ENCODE assay signal across 11 mouse cellular contexts in genomic region chr13:108151782-108152181, GRCm38 (mm10). TPM values are rescaled to one million over a fixed set of nuclear protein-coding genes. Genes with fewer than 3 reads are reported as not detected.
DNase-seq lines count a peak whose midpoint lies in the region; ATAC-seq and TF ChIP-seq lines count a peak whose summit lies in the region.
"Had no signal": no experiment of that assay in that cellular context is flagged by ENCODE, and none has a peak within 500 bp of the region (broad histone marks: within the 10 kb centered on the region; RNA-seq: fewer than 3 reads in every experiment).

No protein-coding gene starts in this region.

- no peaks in the 10 kb centered on the region for H3K4me1 ChIP-seq in intestine, postnatal 0 days (replicated peaks; ENCODE audit: control insufficient read depth, insufficient read depth, low read length)
- no peaks in the 10 kb centered on the region for H3K4me1 ChIP-seq in intestine, embryonic 16.5 days (ENCODE audit: control insufficient read depth, insufficient read depth, low read length)
- no peaks in the 10 kb centered on the region for H3K4me1 ChIP-seq in MEL (ENCODE audit: control insufficient read depth in 1 of 2, insufficient read depth in 2 of 2, low read length in 2 of 2)
- H3K4me1 ChIP-seq: embryonic facial prominence, embryonic 12.5 days; hindbrain, embryonic 15.5 days had no signal

- TF ChIP-seq RAD21 in MEL (IDR thresholded peaks at IDR 0.05; ENCODE audit: low read depth, low read length) = peak; percentile 85

- no peak for TF ChIP-seq POLR2A in MEL (IDR thresholded peaks at IDR 0.05; ENCODE audit: control insufficient read depth in 1 of 2, insufficient read depth in 1 of 2, low read depth in 1 of 2, low read length in 2 of 2, poor library complexity in 1 of 2)

- H3K27me3 ChIP-seq in intestine, postnatal 0 days (replicated peaks; ENCODE audit: control insufficient read depth, insufficient read depth, low read length) = no peaks in the 10 kb centered on the region
- no peaks in the 10 kb centered on the region for H3K27me3 ChIP-seq in intestine, embryonic 16.5 days (replicated peaks; ENCODE audit: control insufficient read depth, insufficient read depth, low read length)
- no peaks in the 10 kb centered on the region for H3K27me3 ChIP-seq in MEL (ENCODE audit: control insufficient read depth in 1 of 2, insufficient read depth in 2 of 2, low read length in 2 of 2)
- H3K27me3 ChIP-seq: embryonic facial prominence, embryonic 12.5 days; hindbrain, embryonic 15.5 days; lung, embryonic 15.5 days had no signal

- peaks cover 30% of the 10 kb centered on the region for H3K79me2 ChIP-seq in MEL (ENCODE audit: control insufficient read depth, insufficient read depth, low read length, poor library complexity)

- no peak overlapping the region for H3K9ac ChIP-seq in intestine, postnatal 0 days (ENCODE audit: low read depth, low read length)
- no peak overlapping the region for H3K9ac ChIP-seq in intestine, embryonic 16.5 days (ENCODE audit: low read depth, low read length)
- no peak overlapping the region for H3K9ac ChIP-seq in MEL (ENCODE audit: control insufficient read depth, low read depth, low read length, poor library complexity, severe bottlenecking)
- H3K9ac ChIP-seq: embryonic facial prominence, embryonic 12.5 days; hindbrain, embryonic 15.5 days; lung, embryonic 15.5 days had no signal

- no peak overlapping the region for H3K4me2 ChIP-seq in intestine, postnatal 0 days (replicated peaks; ENCODE audit: low read depth)
- no peak overlapping the region for H3K4me2 ChIP-seq in intestine, embryonic 16.5 days (ENCODE audit: low read depth, low read length)
- H3K4me2 ChIP-seq: embryonic facial prominence, embryonic 12.5 days; hindbrain, embryonic 15.5 days; lung, embryonic 15.5 days had no signal

- TF ChIP-seq EP300 in MEL (IDR thresholded peaks at IDR 0.05; ENCODE audit: low read depth in 1 of 2, low read length in 2 of 2) = no peak

- TF ChIP-seq CTCF in intestine, postnatal 0 days (IDR thresholded peaks at IDR 0.05; ENCODE audit: low read depth) = peak; percentile 80
- peak; percentile 67 to 94 (median 90) for TF ChIP-seq CTCF in MEL (IDR thresholded peaks at IDR 0.05 in 2 of 3, conservative IDR thresholded peaks at IDR 0.05 in 1 of 3; ENCODE audit: control insufficient read depth in 1 of 3, insufficient read depth in 1 of 3, low read depth in 2 of 3, low read length in 3 of 3, poor library complexity in 1 of 3, severe bottlenecking in 1 of 3)

- no peaks in the 10 kb centered on the region for H3K9me3 ChIP-seq in intestine, postnatal 0 days (ENCODE audit: control insufficient read depth)
- H3K9me3 ChIP-seq in intestine, embryonic 16.5 days (ENCODE audit: control insufficient read depth, low read length) = no peaks in the 10 kb centered on the region
- H3K9me3 ChIP-seq in MEL (replicated peaks; ENCODE audit: insufficient read depth, low read length) = no peaks in the 10 kb centered on the region
- H3K9me3 ChIP-seq: embryonic facial prominence, embryonic 12.5 days; hindbrain, embryonic 15.5 days; lung, embryonic 15.5 days had no signal

- H3K27ac ChIP-seq in intestine, postnatal 0 days (ENCODE audit: low read depth, low read length) = no peak overlapping the region
- no peak overlapping the region for H3K27ac ChIP-seq in intestine, embryonic 16.5 days (ENCODE audit: low read length)
- H3K27ac ChIP-seq in MEL (ENCODE audit: control insufficient read depth, low read depth, low read length) = no peak overlapping the region
- H3K27ac ChIP-seq: embryonic facial prominence, embryonic 12.5 days; hindbrain, embryonic 15.5 days; lung, embryonic 15.5 days had no signal

- no peak overlapping the region for H3K4me3 ChIP-seq in intestine, postnatal 0 days (ENCODE audit: low read depth, low read length)
- H3K4me3 ChIP-seq in intestine, embryonic 16.5 days (ENCODE audit: low read length) = no peak overlapping the region
- no peak overlapping the region for H3K4me3 ChIP-seq in MEL (ENCODE audit: control insufficient read depth in 1 of 2, insufficient read depth in 1 of 2, low read depth in 2 of 2, low read length in 2 of 2)
- H3K4me3 ChIP-seq: embryonic facial prominence, embryonic 12.5 days; hindbrain, embryonic 15.5 days; lung, embryonic 15.5 days had no signal

- H3K36me3 ChIP-seq in intestine, postnatal 0 days (ENCODE audit: control insufficient read depth, insufficient read depth) = no peaks in the 10 kb centered on the region
- H3K36me3 ChIP-seq in intestine, embryonic 16.5 days (ENCODE audit: control insufficient read depth, insufficient read depth, low read length) = no peaks in the 10 kb centered on the region
- peaks cover 0 to 2% of the 10 kb centered on the region in 2 experiments; a peak in 1 of 4 replicates for H3K36me3 ChIP-seq in MEL (ENCODE audit: control insufficient read depth in 1 of 2, insufficient read depth in 2 of 2, low read length in 2 of 2)
- H3K36me3 ChIP-seq: embryonic facial prominence, embryonic 12.5 days; hindbrain, embryonic 15.5 days; lung, embryonic 15.5 days had no signal

- ATAC-seq in intestine, postnatal 0 days = no peak
- no peak for ATAC-seq in intestine, embryonic 16.5 days
- peak; percentile 60; the same call in 1 of the 2 replicates for ATAC-seq in granulocyte monocyte progenitor cell, adult 5-6 weeks (replicated peaks; ENCODE audit: poor library complexity, severe bottlenecking)

- intact Hi-C loops in gastrocnemius, postnatal 36 days (cut with DNase I) = loop anchor here (5.0 kb wide), 2 partner anchors 109 to 1039 kb away; partner anchors contain the start of gene Smim15

- peak; percentile 21 to 39 for DNase-seq in B cell, adult 2 months
- DNase-seq in MEL (ENCODE audit: low read depth, low spot score) = peak; percentile 77
- no peak for DNase-seq in urinary bladder, postnatal 36 days (ENCODE audit: low spot score in 2 of 2)
- no peak for DNase-seq in gastrocnemius, postnatal 36 days
- DNase-seq in layer of hippocampus, adult 11-12 months (ENCODE audit: low spot score) = no peak

TF ChIP-seq in MEL, 35 proteins besides CTCF, POLR2A, EP300 and RAD21:
- TF ChIP-seq MAZ (IDR thresholded peaks at IDR 0.05; ENCODE audit: low read depth, low read length) (no peak), KAT2A (conservative IDR thresholded peaks at IDR 0.05; ENCODE audit: low read depth, low read length) (no peak), ETS1 (IDR thresholded peaks at IDR 0.05; ENCODE audit: low read depth, low read length) (no peak), SMC3 (IDR thresholded peaks at IDR 0.05; ENCODE audit: low read depth, low read length) (peak; percentile 76), ZC3H11A (IDR thresholded peaks at IDR 0.05; ENCODE audit: low read depth, low read length) (peak; percentile 60), MAX (IDR thresholded peaks at IDR 0.05; ENCODE audit: low read length) (no peak)

RNA-seq across cellular contexts. Expression of gene Ndufaf2, which starts 6.6 kb away (rescaled TPM):
- 39.2 and 39.4 TPM in 2 replicates for polyA plus RNA-seq in intestine, postnatal 0 days (2015; fragmentation: Nextera tagmentation; extraction: Ambion mirVana)
- polyA plus RNA-seq in intestine, embryonic 16.5 days (2015; fragmentation: Nextera tagmentation; extraction: Ambion mirVana) = 51.4 and 55.7 TPM in 2 replicates
- 43.7 and 50.9 TPM in 2 replicates for total RNA-seq in MEL (2012; rRNA removed)
- polyA plus RNA-seq in MEL (2012; ENCODE audit: insufficient read depth in 1 of 2, insufficient read length in 2 of 2, low read depth in 1 of 2, low replicate concordance in 2 of 2, missing spikeins in 1 of 2) = 10 to 100 TPM in 1 of 2 experiments, not detected in 1; 76.0 TPM
- 40.9 and 101 TPM in 2 replicates for total RNA-seq in granulocyte monocyte progenitor cell, adult 5-6 weeks (2014; fragmentation: Nextera tagmentation)
- 69.2 and 69.6 TPM in 2 replicates for total RNA-seq in granulocyte monocyte progenitor cell, adult 5-6 weeks (2017)
- total RNA-seq in gastrocnemius, postnatal 36 days (2021) = 10 to 100 TPM; 13.3 to 17.3 TPM

RNA-seq across cellular contexts. Expression of gene Ercc8, which starts 6.7 kb away (rescaled TPM):
- polyA plus RNA-seq in intestine, postnatal 0 days (2015; fragmentation: Nextera tagmentation; extraction: Ambion mirVana) = 6.8 and 8.0 TPM in 2 replicates
- 13.7 and 13.9 TPM in 2 replicates for polyA plus RNA-seq in intestine, embryonic 16.5 days (2015; fragmentation: Nextera tagmentation; extraction: Ambion mirVana)
- 20.3 and 22.2 TPM in 2 replicates for total RNA-seq in MEL (2012; rRNA removed)
- polyA plus RNA-seq in MEL (2012; ENCODE audit: insufficient read depth in 1 of 2, insufficient read length in 2 of 2, low read depth in 1 of 2, low replicate concordance in 2 of 2, missing spikeins in 1 of 2) = 10 to 100 TPM in 1 of 2 experiments, not detected in 1; 15.9 TPM
- total RNA-seq in granulocyte monocyte progenitor cell, adult 5-6 weeks (2014; fragmentation: Nextera tagmentation) = 18.1 and 21.1 TPM in 2 replicates
- total RNA-seq in granulocyte monocyte progenitor cell, adult 5-6 weeks (2017) = 12.4 and 13.5 TPM in 2 replicates
- total RNA-seq in gastrocnemius, postnatal 36 days (2021) = 1 to 10 TPM; 3.8 to 5.1 TPM

Comparison
In these comparisons a context has a peak if more than half of its experiments do, and no peak if none do; other contexts are left out.
1. DNase-seq: peak in B cell, adult 2 months (2 of 2) and MEL (single experiment); none in urinary bladder, postnatal 36 days (0 of 2), gastrocnemius, postnatal 36 days (0 of 2) and layer of hippocampus, adult 11-12 months (single experiment).